Mouse (Mus musculus) heart, postnatal 10 days (tissue): Measurements from ENCODE around the gene Cxcl13. TPM values are rescaled to one million over a fixed set of nuclear protein-coding genes. Genes with fewer than 3 reads are reported as not detected.

ENCODE experiments used
- DNase-seq, 2 experiments: peaks; one replicate each; pipeline ENCODE4 v3.0.0; 2021
- intact Hi-C: fragments of 180-260 bp; cut with DNase I; formaldehyde crosslinking; loops from one replicate; pipeline ENCODE4 v1.15.1; 2025
- total RNA-seq, 2 experiments: library from RNA; stranded (reverse); gene quantifications; 2 replicates each; pipeline ENCODE4 v1.2.3; 2021

Gene Cxcl13
- total RNA-seq, 2 experiments from 2014 or later, result 6.0 TPM; not detected in 1

DNA sequence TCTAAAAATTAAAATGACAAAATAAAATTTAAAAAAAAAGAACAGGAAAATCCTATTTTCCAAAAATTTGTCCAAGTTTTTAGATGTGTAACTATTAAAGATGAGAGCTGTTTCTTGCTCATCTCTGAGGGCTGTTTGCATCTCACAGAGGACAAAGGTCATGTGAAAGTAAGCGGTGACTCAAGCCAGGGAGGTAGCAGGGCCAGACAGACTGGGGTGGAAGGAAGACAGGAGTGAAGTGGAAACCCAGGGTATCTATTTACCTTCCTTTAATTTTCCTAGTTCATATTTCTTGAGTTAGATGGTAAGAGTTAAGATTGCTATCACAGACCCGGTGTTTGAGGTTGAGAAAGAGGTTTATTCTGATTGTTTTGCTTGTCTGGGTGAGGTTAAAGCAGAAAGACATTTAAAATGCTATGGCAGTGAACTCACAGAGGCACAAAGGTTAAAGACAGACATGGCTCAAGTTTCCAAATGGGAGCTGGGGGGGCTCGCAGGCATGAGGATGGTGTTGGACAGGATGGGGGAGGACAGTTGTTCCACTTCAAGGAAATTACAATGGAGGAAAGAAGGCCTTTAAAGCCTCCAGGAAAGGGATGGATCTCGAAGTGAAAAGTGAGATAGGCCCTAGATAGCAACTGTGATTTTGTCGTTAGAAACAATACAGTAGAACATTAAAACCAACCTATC is 27.2 kb downstream of the Cxcl13 start:
- intact Hi-C loops, result no loop called here
- DNase-seq, result no peak

DNA sequence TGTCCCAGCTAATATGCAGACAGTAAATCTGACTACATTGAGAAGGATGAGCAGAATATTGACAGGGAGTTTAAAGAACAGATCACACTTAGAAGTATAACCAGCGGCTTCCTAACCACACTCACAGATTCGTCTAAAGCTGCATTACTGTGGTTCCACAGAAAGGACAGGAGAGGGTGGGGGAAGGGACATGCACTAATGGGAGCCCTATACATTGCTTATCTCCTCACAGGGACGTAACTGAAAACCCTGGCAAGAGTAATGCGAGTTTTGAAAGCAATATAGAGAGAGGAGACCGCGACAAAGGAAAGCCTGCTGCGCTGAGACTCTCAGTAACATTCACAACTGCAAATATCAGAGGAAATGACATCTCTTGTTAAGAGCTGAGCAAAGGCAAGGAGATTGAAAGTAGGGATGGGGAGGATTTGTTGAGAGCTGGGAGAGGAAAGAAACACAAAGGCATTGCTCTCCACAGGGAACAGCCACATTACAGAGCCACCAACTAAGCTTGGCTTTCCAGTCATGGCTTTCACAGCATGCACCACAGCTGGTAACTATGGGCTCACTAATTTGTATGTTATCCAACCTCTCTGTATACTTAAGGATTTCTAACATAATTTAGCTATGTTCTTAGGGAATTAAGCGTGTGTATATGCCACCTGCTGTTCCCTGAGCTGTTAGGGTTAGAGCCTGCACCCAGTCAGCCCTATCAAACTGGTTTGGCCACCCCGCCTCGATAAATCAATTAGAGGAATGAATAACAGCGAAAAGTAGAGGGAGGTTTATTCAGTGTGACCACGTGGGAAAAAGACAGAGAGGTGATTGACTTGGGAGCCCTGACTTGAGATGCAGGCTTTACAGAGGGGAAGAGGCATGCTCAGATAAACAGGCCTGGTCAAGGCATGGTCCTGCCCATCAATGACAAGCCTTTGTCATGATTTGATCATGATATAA is 34.9 kb downstream of the Cxcl13 start:
- intact Hi-C loops, result no loop called here
- no peak for DNase-seq

- intact Hi-C loops, result no loop called here
- DNase-seq, result no peak
Observed at GRCm38 (mm10) chr5:95997276-95997675, 40.5 kb downstream of the Cxcl13 start.

- intact Hi-C loops, result no loop called here
- no peak for DNase-seq
Observed at GRCm38 (mm10) chr5:96003348-96003747, 46.6 kb downstream of the Cxcl13 start.

- no peak for DNase-seq
- intact Hi-C loops, result no loop called here
Observed at GRCm38 (mm10) chr5:96008274-96008842, 51.6 kb downstream of the Cxcl13 start.

GRCm38 (mm10) chr5:96009076-96009475 is 52.3 kb downstream of the Cxcl13 start:
- intact Hi-C loops, result no loop called here
- DNase-seq, result no peak

Other genes with a start within 250 kb of the Cxcl13 start
- not detected for gene Gm7978, start 220.8 kb upstream of the Cxcl13 start, total RNA-seq
- gene Gm7982, start 214.9 kb upstream of the Cxcl13 start, total RNA-seq, result not detected
- gene E330014E10Rik, start 181.0 kb upstream of the Cxcl13 start, total RNA-seq, result not detected
- gene Cnot6l, start 207.2 kb downstream of the Cxcl13 start, total RNA-seq, result 100 to 1,000 TPM in 1 of 2 experiments, 10 to 100 TPM in 1; 74.8 to 102 TPM